ENCODE assay signal across 8 mouse cellular contexts in the genomic region with DNA sequence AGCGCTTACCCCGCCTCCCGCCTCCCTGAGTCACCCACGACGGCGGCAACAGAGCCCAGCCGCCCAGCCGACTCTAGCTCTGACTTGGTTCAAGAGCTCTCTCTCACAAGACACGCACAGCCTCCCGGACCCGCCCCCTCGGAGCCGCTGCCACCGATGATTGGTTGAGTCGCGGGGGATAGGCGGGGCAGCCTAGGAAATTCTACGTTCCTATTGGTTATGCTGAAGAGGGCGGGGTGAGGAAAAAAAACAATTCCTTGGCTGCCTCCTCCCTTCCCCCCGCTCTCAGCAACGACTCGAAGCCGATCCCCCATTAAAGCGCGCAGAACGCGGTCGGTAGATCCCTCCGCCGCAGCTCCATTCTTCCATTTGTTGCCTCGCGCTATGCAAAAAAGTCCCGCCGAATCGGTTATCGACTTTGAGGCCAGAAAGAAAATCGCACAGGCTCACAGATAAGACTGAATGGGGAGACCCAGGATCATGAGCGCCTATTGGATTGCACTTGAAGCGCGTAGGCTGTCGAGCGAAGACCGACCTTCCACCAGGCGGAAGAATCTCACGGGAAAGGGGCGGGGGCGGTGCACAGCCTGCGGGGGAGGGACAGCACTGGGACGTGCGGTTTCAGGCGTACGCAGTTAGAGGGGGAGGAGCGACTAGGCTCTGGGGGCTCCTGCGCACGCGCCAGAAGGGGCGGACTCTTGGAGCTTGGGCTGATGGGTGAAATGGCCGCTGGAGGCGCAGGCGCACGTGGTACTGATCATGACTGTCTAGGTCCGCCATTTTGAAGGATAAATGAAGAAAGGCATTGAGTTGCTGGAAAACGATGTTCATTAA. TPM values are rescaled to one million over a fixed set of nuclear protein-coding genes. Genes with fewer than 3 reads are reported as not detected.
DNase-seq lines count a peak whose midpoint lies in the region; ATAC-seq and TF ChIP-seq lines count a peak whose summit lies in the region.

A gene (minus strand): TSS at position 162 of the 834 bp plus-strand sequence.

- H3K4me2 ChIP-seq in heart, embryonic 11.5 days: peak within 1 kb of the TSS; percentile 90
- H3K4me2 ChIP-seq in kidney, embryonic 16.5 days (replicated peaks; ENCODE audit: low read depth, low read length): peak within 1 kb of the TSS; percentile 93
- H3K4me2 ChIP-seq in myocyte (ENCODE audit: low read depth): peak within 1 kb of the TSS; percentile 78

- no peaks in the 10 kb centered on the region for H3K9me3 ChIP-seq in erythroblast, embryonic 14.5 days (ENCODE audit: control insufficient read depth, low read length)
- H3K9me3 ChIP-seq in heart, embryonic 11.5 days (replicated peaks; ENCODE audit: control insufficient read depth, low read length): no peaks in the 10 kb centered on the region
- no peaks in the 10 kb centered on the region for H3K9me3 ChIP-seq in kidney, embryonic 16.5 days (ENCODE audit: low read length)

- WGBS in heart, embryonic 11.5 days (ENCODE audit: insufficient replicate concordance): under 1% methylated on average over 62 of the region's 63 CpGs
- under 1% methylated on average over 61 of the region's 63 CpGs for WGBS in kidney, embryonic 16.5 days
- under 1% methylated on average over 63 of the region's 63 CpGs for WGBS in liver, adult 2 months

- H3K36me3 ChIP-seq in C2C12 (ENCODE audit: control insufficient read depth, insufficient read depth) (peaks cover 16% of the 10 kb centered on the region), myocyte (ENCODE audit: control insufficient read depth, insufficient read depth) (peaks cover 20% of the 10 kb centered on the region)
- peaks cover 28% of the 10 kb centered on the region for H3K36me3 ChIP-seq in erythroblast, embryonic 14.5 days (ENCODE audit: control insufficient read depth)
- H3K36me3 ChIP-seq in heart, embryonic 11.5 days (ENCODE audit: control insufficient read depth, insufficient read depth, low read length): peaks cover 7% of the 10 kb centered on the region; the same call in 1 of the 2 replicates
- H3K36me3 ChIP-seq in kidney, embryonic 16.5 days (ENCODE audit: insufficient read depth, low read length): peaks cover 13% of the 10 kb centered on the region; the same call in 1 of the 2 replicates
- H3K36me3 ChIP-seq in liver, adult 2 months (ENCODE audit: control insufficient read depth, insufficient read depth, low read length): peaks cover 18% of the 10 kb centered on the region
- H3K36me3 ChIP-seq in splenic B cell, adult 2 months (ENCODE audit: control insufficient read depth, insufficient read depth, low read length, poor library complexity, severe bottlenecking): 0 out of 2 replicates have a peak, but pooled peaks cover 1% of the 10 kb centered on the region

- H3ac ChIP-seq in C2C12 (ENCODE audit: control insufficient read depth, insufficient read length, low read depth): peak within 1 kb of the TSS; percentile 88
- H3ac ChIP-seq in myocyte (ENCODE audit: control insufficient read depth, insufficient read length): peak within 1 kb of the TSS; percentile 63

- H3K4me3 ChIP-seq in C2C12 (ENCODE audit: insufficient read depth, poor library complexity, severe bottlenecking): peak within 1 kb of the TSS; percentile 71
- peak within 1 kb of the TSS; percentile 95 for H3K4me3 ChIP-seq in erythroblast, embryonic 14.5 days (replicated peaks)
- H3K4me3 ChIP-seq in heart, embryonic 11.5 days (ENCODE audit: low read depth, low read length): peak within 1 kb of the TSS; percentile 82
- H3K4me3 ChIP-seq in kidney, embryonic 16.5 days (ENCODE audit: low read length): peak within 1 kb of the TSS; percentile 88
- peak within 1 kb of the TSS; percentile 95 for H3K4me3 ChIP-seq in liver, adult 2 months (ENCODE audit: insufficient read depth, low read depth, low read length)
- H3K4me3 ChIP-seq in myocyte: peak within 1 kb of the TSS; percentile 81

- peaks cover 28% of the 10 kb centered on the region for H3K4me1 ChIP-seq in erythroblast, embryonic 14.5 days (ENCODE audit: control insufficient read depth)
- peaks cover 10% of the 10 kb centered on the region for H3K4me1 ChIP-seq in heart, embryonic 11.5 days (ENCODE audit: control insufficient read depth, insufficient read depth, low read length)
- peaks cover 22% of the 10 kb centered on the region for H3K4me1 ChIP-seq in kidney, embryonic 16.5 days (ENCODE audit: insufficient read depth, low read length)
- H3K4me1 ChIP-seq in liver, adult 2 months (ENCODE audit: control insufficient read depth, insufficient read depth, low read length): peaks cover 2% of the 10 kb centered on the region

- no peak for TF ChIP-seq CTCF in C2C12 (IDR thresholded peaks at IDR 0.05; ENCODE audit: control insufficient read depth, insufficient read depth, insufficient read length)
- peak; percentile 68 for TF ChIP-seq CTCF in brain, embryonic 14.5 days (IDR thresholded peaks at IDR 0.05; ENCODE audit: borderline replicate concordance, extremely low read depth, insufficient read depth, insufficient read length)
- TF ChIP-seq CTCF in liver, adult 2 months (IDR thresholded peaks at IDR 0.05; ENCODE audit: low read depth, low read length): peak; percentile 56

- peak; percentile 66; the same call in 1 of the 2 replicates for TF ChIP-seq POLR2A in brain, embryonic 14.5 days (IDR thresholded peaks at IDR 0.05; ENCODE audit: borderline replicate concordance, extremely low read depth, insufficient read depth, insufficient read length, poor library complexity, severe bottlenecking)
- TF ChIP-seq POLR2A in liver, adult 2 months (IDR thresholded peaks at IDR 0.05; ENCODE audit: extremely low read depth, insufficient read depth, low read length): peak; percentile 92
- TF ChIP-seq POLR2A in myocyte (IDR thresholded peaks at IDR 0.05; ENCODE audit: insufficient read length, low read depth): peak; percentile 92

- H3K79me3 ChIP-seq in C2C12 (ENCODE audit: low read depth): peaks cover 5% of the 10 kb centered on the region

- H3K27me3 ChIP-seq in C2C12 (ENCODE audit: control insufficient read depth, insufficient read depth, insufficient read length) (no peaks in the 10 kb centered on the region), myocyte (ENCODE audit: control insufficient read depth, insufficient read depth, insufficient read length) (no peaks in the 10 kb centered on the region)
- H3K27me3 ChIP-seq in erythroblast, embryonic 14.5 days (ENCODE audit: control insufficient read depth): peaks cover 16% of the 10 kb centered on the region
- 0 out of 2 replicates have a peak, but pooled peaks cover 3% of the 10 kb centered on the region for H3K27me3 ChIP-seq in heart, embryonic 11.5 days (ENCODE audit: control insufficient read depth, insufficient read depth, low read length)
- 0 out of 2 replicates have a peak, but pooled peaks cover 3% of the 10 kb centered on the region for H3K27me3 ChIP-seq in kidney, embryonic 16.5 days (ENCODE audit: insufficient read depth, low read length)
- H3K27me3 ChIP-seq in liver, adult 2 months (ENCODE audit: control insufficient read depth, insufficient read depth, low read length): no peaks in the 10 kb centered on the region
- H3K27me3 ChIP-seq in splenic B cell, adult 2 months (ENCODE audit: control insufficient read depth, insufficient read depth, low read length, poor library complexity, severe bottlenecking): no peaks in the 10 kb centered on the region

- peak within 1 kb of the TSS; percentile 82 for H3K9ac ChIP-seq in heart, embryonic 11.5 days (ENCODE audit: low read depth, low read length)
- H3K9ac ChIP-seq in kidney, embryonic 16.5 days (replicated peaks; ENCODE audit: low read length): peak within 1 kb of the TSS; percentile 90
- H3K9ac ChIP-seq in liver, adult 2 months (ENCODE audit: low read depth, low read length): peak within 1 kb of the TSS; percentile 96

- H3K79me2 ChIP-seq in C2C12 (ENCODE audit: control insufficient read depth, insufficient read depth): peaks cover 19% of the 10 kb centered on the region
- H3K79me2 ChIP-seq in liver, adult 2 months (ENCODE audit: control insufficient read depth, insufficient read depth, low read length): no peaks in the 10 kb centered on the region
- peaks cover 36% of the 10 kb centered on the region for H3K79me2 ChIP-seq in myocyte (ENCODE audit: control insufficient read depth, insufficient read depth)

- peak; percentile 96 for ATAC-seq in heart, embryonic 11.5 days (replicated peaks; ENCODE audit: insufficient number of reproducible peaks, low FRiP score, low TSS enrichment)
- ATAC-seq in kidney, embryonic 16.5 days (ENCODE audit: low FRiP score, low TSS enrichment): peak; percentile 98

- H3K27ac ChIP-seq in heart, embryonic 11.5 days (ENCODE audit: low read depth, low read length): peak within 1 kb of the TSS; percentile 99
- peak within 1 kb of the TSS; percentile 100 for H3K27ac ChIP-seq in kidney, embryonic 16.5 days (ENCODE audit: low read length)
- peak within 1 kb of the TSS; percentile 93 for H3K27ac ChIP-seq in liver, adult 2 months (replicated peaks; ENCODE audit: insufficient read depth, low read depth, low read length)

- DNase-seq in brain, embryonic 14.5 days (ENCODE audit: low read depth): peak; percentile 100
- peak; percentile 94 for DNase-seq in liver, adult 2 months (ENCODE audit: extremely low read depth, low read depth, low spot score)
- peak; percentile 99 for DNase-seq in splenic B cell, adult 2 months (ENCODE audit: low read depth, low spot score)

TF ChIP-seq in C2C12, 6 proteins besides CTCF, POLR2A, EP300 and RAD21:
- TF ChIP-seq MYOD1 (IDR thresholded peaks at IDR 0.05; ENCODE audit: control insufficient read depth, insufficient read length, low read depth): no peak
- no peak for TF ChIP-seq FOSL1 (IDR thresholded peaks at IDR 0.05; ENCODE audit: insufficient read depth, low read length, poor library complexity, severe bottlenecking)
- peak; percentile 100 for TF ChIP-seq MAX (IDR thresholded peaks at IDR 0.05)
- peak; percentile 76 for TF ChIP-seq USF1 (IDR thresholded peaks at IDR 0.05; ENCODE audit: low read depth)
TF ChIP-seq in C2C12: peak in this region for 2.

TF ChIP-seq in myocyte, 11 proteins besides CTCF, POLR2A, EP300 and RAD21 (continues in another document):
- TF ChIP-seq MAX (IDR thresholded peaks at IDR 0.05; ENCODE audit: low read depth) (peak; percentile 95), SRF (IDR thresholded peaks at IDR 0.05; ENCODE audit: control insufficient read depth, insufficient read length, low read depth) (peak; percentile 44), POLR2AphosphoS2 (IDR thresholded peaks at IDR 0.05; ENCODE audit: insufficient read length, low read depth) (peak; percentile 90), USF1 (IDR thresholded peaks at IDR 0.05; ENCODE audit: low read depth) (peak; percentile 85), E2F4 (IDR thresholded peaks at IDR 0.05; ENCODE audit: insufficient read depth) (peak; percentile 46)

RNA-seq across cellular contexts. Expression of the gene that starts here (rescaled TPM):
- 4.9 TPM for polyA plus RNA-seq in C2C12 (2012; fragmentation: generic; extraction: Trizol)
- 65.1 and 66.4 TPM in 2 replicates for polyA plus RNA-seq in brain, embryonic 14.5 days (2012; rRNA removed)
- 0.45 and 0.69 TPM in 2 replicates for polyA plus RNA-seq in erythroblast, embryonic 14.5 days (2012)
- polyA plus RNA-seq in heart, embryonic 11.5 days (2014; fragmentation: Nextera tagmentation; extraction: Ambion mirVana): 32.4 and 35.1 TPM in 2 replicates
- 47.0 and 47.6 TPM in 2 replicates for polyA plus RNA-seq in kidney, embryonic 16.5 days (2015; fragmentation: Nextera tagmentation; extraction: Ambion mirVana)
- 17.6 and 24.0 TPM in 2 replicates for total RNA-seq in liver, adult 2 months (2014; rRNA removed)
- polyA plus RNA-seq in liver, adult 2 months (2012; rRNA removed): 2.6 and 4.0 TPM in 2 replicates
- 11.5 TPM for polyA plus RNA-seq in myocyte (2012; fragmentation: generic; extraction: Trizol)

Comparison
In these comparisons a context has a peak if more than half of its experiments do, and no peak if none do; other contexts are left out.
1. Peak in every context shown above with its lines: DNase-seq, ATAC-seq, H3K4me3 ChIP-seq and H3K27ac ChIP-seq.